Mouse (Mus musculus) CD8-positive naive resting alpha-beta T cell, adult 2 months (primary cell): ENCODE measurements around the gene Cyp2j5.
"Not testable (repeated sequence)": the region's sequence is repeated elsewhere in the genome, so short reads cannot be mapped to it uniquely, and the experiment has no call there.

Experiments used
- DNase-seq, 2 experiments: peaks; one replicate each; pipeline ENCODE4 v3.0.0; 2022; ENCODE audit warnings: low read depth in 2 of 2, low spot score in 2 of 2

Gene Cyp2j5

DNA sequence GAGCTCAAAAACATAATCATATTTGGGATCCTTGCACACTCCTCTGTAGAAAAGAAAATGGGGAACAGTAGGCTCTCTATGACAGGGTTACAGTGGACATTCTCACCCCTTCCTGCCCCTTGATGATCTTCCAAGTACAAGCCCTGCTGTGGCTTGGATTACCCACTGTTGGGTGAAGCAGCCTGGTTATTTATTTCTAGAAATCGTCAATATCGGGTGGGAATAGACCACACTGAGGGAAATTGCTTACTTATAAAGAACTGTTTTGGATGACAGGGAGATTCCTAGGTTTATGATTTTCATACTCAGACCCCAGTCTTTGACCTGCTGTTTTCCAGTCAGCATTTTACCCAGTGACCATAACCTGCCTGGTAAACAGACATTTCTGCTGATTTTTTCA lies at the start of gene Cyp2j5:
Cyp2j5 (minus strand) TSS at position 164 of the 400 bp plus-strand sequence.
- no peak for DNase-seq

DNA sequence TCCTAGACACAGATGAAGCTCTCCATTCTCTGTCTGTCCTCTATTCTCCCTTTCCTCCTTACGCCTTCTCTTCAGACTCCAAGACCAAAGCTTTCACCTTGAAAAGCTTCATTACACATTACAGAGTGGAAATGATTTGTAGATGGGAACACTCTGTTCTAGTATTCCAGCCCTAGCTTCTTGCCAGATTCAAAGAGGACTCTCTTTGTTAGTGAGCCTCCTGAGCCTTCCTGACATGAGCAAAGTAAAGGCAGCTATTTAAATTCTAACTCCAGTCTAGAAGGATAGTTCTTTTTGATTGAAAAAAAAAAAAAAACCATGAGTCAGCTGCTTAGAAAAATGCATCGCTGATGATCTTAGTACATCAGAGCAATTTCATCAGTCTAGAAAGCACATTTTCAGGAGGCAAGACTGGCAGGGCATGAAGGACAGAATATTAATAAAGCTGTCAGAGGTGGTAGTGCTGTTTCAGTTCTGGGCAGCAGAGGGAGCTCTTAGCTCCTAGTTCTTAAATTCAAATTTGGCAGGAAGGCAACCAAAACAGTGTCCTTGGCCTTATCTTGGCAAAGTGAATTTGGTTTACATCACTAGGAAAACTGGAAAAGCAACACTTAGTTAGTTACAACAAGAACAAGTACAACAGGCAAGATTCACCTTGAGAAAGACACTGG lies 41.5 kb upstream of the Cyp2j5 start:
- DNase-seq = no peak

- no peak for DNase-seq
These were observed 34.2 kb upstream of the Cyp2j5 start for GRCm38 (mm10) chr4:96698218-96698561.

- no peak for DNase-seq
These were observed 33.7 kb upstream of the Cyp2j5 start for GRCm38 (mm10) chr4:96697511-96698217.

DNA sequence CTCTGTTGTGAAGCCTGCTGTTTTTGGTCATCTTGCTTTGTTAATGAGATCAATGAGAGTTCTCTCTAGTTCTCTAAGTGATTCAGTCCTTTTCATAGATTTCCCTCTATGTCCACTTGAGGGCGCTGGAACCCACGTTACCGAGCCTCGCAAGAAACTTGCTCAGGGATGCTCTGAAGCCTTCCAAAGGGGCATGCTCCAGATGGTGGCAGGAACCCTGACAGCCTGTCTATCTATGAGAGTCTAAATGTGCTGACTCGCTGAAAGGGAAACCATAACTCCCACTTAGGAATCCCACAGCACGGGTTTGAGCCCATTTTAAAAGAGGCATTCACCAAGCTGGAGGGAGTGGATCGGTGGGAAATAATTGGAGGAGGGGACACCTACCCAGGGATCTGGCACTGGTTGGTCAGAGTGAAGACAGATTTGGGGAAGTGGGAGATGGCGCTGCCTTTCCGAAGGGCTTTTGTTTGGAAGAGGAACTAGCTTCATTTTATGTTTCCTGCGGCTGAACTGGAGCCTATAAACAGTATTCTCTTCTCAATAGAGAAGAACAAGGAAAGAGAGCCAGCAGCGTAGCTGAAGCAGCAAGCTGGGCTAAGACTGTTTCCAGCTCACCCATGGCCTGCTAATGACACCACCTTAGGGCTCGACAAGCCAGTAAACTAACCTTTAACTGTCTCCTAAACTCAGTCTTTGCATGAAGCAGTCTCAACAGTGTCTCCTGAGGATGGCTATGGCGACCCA lies 32.8 kb upstream of the Cyp2j5 start:
- DNase-seq = no peak

- no peak for DNase-seq
These were observed 23.4 kb upstream of the Cyp2j5 start for GRCm38 (mm10) chr4:96687358-96687803.

DNA sequence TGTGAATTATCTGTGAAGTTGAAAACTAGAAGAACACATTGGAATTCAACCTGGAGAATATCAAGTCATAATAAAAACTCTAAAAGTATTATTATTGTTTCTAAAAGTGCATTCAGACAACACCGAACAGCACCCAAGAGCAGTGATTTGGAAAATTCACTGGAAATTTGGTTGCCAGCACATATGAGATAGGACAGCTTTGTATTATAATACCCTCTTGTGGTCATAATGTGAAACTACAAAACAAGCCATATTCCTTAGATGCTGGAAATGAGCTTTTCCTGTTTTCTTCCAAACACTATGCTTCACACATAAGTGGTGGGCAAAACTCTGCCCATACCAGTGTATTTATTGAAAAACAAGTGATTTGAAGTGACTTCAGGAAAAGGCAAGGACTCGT lies 19.5 kb upstream of the Cyp2j5 start:
- DNase-seq = no peak

DNA sequence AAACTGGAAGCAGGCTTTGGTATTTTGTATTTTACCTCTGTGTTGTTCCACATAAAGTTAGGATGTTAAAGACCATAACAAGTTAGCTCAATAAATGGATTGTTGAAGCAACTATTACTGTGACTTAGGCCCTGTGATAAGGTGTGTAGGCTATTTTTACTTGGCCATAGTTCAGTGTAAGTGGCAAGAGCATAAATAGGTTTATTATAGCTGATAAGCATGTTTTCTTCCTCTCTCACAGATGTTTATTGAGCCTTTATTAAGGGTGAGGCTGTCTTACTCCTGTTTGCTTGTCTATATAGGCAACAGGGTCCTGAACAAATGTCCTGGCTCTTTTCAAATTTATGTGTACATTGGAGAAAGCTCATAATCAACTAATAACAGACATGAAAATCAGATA lies 17.0 kb upstream of the Cyp2j5 start:
- no peak for DNase-seq

DNA sequence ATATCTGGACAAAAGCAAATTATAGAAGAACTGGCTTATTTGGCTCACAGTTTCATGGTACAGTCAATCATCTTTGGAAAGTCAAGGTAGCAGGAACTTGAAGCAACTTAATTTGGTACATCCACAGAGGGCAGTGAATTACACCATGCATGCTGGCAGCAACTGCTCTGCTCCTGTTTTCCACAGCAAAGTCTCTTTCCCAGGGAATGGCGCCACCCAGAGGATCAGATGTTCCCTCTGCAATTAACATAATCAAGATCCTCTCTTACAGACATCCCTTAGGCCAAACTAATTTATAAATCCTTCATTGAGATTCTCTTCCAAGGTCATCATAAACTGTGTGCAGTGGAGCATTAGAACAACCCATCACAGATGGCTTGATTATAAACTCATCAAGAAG lies 16.3 kb upstream of the Cyp2j5 start:
- DNase-seq = no peak

- no peak for DNase-seq
These were observed 907 bp upstream of the Cyp2j5 start for GRCm38 (mm10) chr4:96664668-96665454.

- no peak for DNase-seq
These were observed 28.5 kb downstream of the Cyp2j5 start for GRCm38 (mm10) chr4:96635455-96635854.

- DNase-seq = no peak
These were observed 41.5 kb downstream of the Cyp2j5 start for GRCm38 (mm10) chr4:96622474-96622873.

DNA sequence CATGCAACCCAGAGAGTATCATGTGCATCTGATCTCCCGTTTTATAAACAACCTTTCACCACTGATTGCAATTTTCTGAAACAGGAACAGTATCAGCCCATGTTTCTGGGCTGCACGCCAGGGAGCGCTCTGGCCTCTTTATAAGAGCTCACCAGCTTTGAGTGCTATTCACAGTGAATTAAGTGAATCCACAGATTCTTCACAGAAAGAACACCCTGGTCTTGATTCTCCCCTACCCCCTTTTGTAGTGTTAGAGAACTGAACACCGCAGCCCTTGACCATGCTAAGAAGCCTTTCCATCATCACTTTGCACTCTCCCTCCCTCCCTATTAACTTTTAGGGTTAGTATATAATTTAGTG lies 72.2 kb downstream of the Cyp2j5 start:
- DNase-seq = no peak

GRCm38 (mm10) chr4:96590911-96591790 lies 72.8 kb downstream of the Cyp2j5 start, which contains the start of gene Cyp2j9:
Gene Cyp2j9, minus strand, starts transcription at chr4:96591578.
- no peak for DNase-seq

DNA sequence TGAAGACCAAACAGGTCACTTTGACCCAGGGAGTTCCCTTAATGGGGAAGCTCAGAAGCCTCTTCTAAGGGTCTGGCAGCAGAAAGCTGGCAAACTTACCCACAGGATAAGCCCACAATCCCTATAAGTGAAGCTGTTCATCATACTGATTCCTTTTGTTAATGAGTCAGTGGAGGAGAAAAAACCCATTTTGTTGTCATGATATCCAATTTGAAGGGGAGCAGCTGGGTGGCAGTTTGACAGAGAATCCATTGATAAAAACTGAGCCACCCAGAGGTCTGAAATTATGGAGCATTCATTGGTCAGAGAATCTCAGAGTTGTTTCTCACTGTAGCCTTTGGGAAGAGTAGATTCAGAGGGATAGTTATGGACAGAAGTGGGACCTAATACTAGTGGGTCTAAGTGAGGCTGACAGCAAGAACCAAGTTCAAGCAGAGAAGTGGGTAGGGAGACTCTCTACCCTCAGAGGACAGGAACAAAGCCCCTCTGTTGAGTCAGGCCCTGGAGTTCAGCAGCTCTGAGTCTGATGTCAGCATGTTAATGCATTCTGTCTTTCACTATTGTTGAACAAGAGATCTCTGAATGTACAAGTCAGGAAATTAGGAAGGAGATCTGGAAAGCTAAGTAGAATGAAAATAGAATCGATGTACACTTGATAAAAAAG lies 82.4 kb downstream of the Cyp2j5 start:
- no peak for DNase-seq

DNA sequence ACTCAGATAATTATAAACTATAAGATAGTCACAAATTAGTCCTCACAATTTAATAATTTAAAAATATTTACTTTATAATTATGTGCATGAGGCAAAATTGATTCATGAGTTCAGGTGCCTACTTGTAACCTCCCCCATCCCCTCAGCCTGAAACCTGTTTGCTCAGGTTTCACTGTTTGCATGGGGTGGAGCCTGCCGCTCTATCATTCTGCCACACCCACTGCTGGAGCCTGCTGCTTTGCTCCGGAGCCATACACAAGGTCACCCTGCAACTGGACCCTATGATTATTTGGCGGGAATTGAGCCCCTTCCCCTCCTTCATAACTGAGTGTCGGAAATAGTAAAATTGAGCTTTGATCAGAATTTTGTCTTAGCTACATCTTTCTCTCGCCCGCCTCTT lies 83.6 kb downstream of the Cyp2j5 start:
- DNase-seq = not testable (repeated sequence)
